Mouse (Mus musculus): ENCODE data around the gene Tfrc. TPM values are rescaled to one million over a fixed set of nuclear protein-coding genes. Genes with fewer than 3 reads are reported as not detected.

Gene Tfrc
- total RNA-seq, 2 experiments from 2014 or later, result 285 to 408 TPM

- DNase-seq, result no peak
- intact Hi-C loops (cut with DNase I; ENCODE audit: low total_unique reads), result loop anchor here (5.0 to 10.0 kb wide), 2 partner anchors 44 to 176 kb away; no protein-coding TSS in a partner anchor
These were observed 72.1 kb downstream of the Tfrc start for GRCm38 (mm10) chr16:32680806-32681205.

GRCm38 (mm10) chr16:32682194-32682593 lies 73.5 kb downstream of the Tfrc start:
- DNase-seq, result peak; percentile 72
- intact Hi-C loops (cut with DNase I; ENCODE audit: low total_unique reads), result loop anchor here (2.0 to 10.0 kb wide), 3 partner anchors 23 to 177 kb away; no protein-coding TSS in a partner anchor

Other genes with a start within 250 kb of the Tfrc start
- gene Tm4sf19, start 208.4 kb upstream of the Tfrc start, total RNA-seq (2021), result not detected
- gene Tctex1d2, start 189.2 kb upstream of the Tfrc start, total RNA-seq (2021), result 1 to 10 TPM; 4.5 to 5.7 TPM
- 10 to 100 TPM; 74.4 to 74.6 TPM for gene Pcyt1a, start 178.0 kb upstream of the Tfrc start, total RNA-seq (2021)
- not detected for gene Slc51a, start 121.0 kb upstream of the Tfrc start, total RNA-seq (2021)
- gene Zdhhc19, start 112.7 kb upstream of the Tfrc start, total RNA-seq (2021), result not detected
- gene Tnk2, start 35.0 kb downstream of the Tfrc start, total RNA-seq (2021), result 10 to 100 TPM; 34.6 to 42.8 TPM
- under 1 TPM; 0.22 to 0.33 TPM for gene Muc4, start 127.0 kb downstream of the Tfrc start, total RNA-seq (2021)
- under 1 TPM; 0.08 to 0.20 TPM for gene Muc20, start 188.5 kb downstream of the Tfrc start, total RNA-seq (2021)
- gene Smbd1, start 201.6 kb downstream of the Tfrc start, total RNA-seq (2021), result not detected